Mouse (Mus musculus): ENCODE data around the gene Nudt19.

DNA sequence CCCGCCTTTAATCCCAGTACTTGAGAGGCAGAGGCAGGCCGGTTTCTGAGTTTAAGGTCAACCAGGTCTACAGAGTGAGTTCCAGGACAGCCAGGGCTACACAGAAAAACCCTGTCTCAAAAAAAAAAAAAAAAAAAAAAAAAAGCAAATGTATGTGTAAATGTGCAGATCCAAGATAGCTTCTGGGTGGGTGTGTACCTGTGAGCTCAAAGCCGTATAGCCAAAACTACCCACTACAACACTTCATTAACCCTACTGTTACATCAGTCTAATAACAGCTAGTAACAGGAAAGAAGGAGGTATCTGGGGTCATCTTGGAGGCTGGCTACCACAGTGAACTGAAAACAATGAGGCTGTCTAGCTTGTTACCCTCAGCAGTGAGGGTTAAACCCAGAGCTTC is 3.7 kb upstream of the Nudt19 start:
- no peak for TF ChIP-seq GATA1 (IDR thresholded peaks at IDR 0.05; ENCODE audit: borderline replicate concordance, low read length)
- no peak for TF ChIP-seq FLI1 (IDR thresholded peaks at IDR 0.05; ENCODE audit: low read length)
